Mouse (Mus musculus): ENCODE results near the gene Rpl27a.

Rpl27a gene

GRCm38 (mm10) chr7:109518838-109519696 lies at the start of gene Rpl27a:
Rpl27a (plus strand) TSS chr7:109519147.
- peak; percentile 99 for DNase-seq

GRCm38 (mm10) chr7:109470700-109471099 lies 48.2 kb upstream of the Rpl27a start:
- no peak for DNase-seq

GRCm38 (mm10) chr7:109477926-109478325 lies 41.0 kb upstream of the Rpl27a start:
- DNase-seq = no peak

- DNase-seq = no peak
Observed at GRCm38 (mm10) chr7:109480765-109481197, 38.2 kb upstream of the Rpl27a start.

GRCm38 (mm10) chr7:109484221-109484620 lies 34.7 kb upstream of the Rpl27a start:
- no peak for DNase-seq

- peak; percentile 17 for DNase-seq
Observed at GRCm38 (mm10) chr7:109492616-109493318, 26.2 kb upstream of the Rpl27a start.

GRCm38 (mm10) chr7:109493319-109494316 lies 25.3 kb upstream of the Rpl27a start:
- DNase-seq = peak; percentile 58

GRCm38 (mm10) chr7:109497507-109497906 lies 21.4 kb upstream of the Rpl27a start:
- DNase-seq = no peak

GRCm38 (mm10) chr7:109507119-109507518 lies 11.8 kb upstream of the Rpl27a start:
- no peak for DNase-seq

- no peak for DNase-seq
Observed at GRCm38 (mm10) chr7:109507572-109507971, 11.4 kb upstream of the Rpl27a start.

GRCm38 (mm10) chr7:109508034-109508433 lies 10.9 kb upstream of the Rpl27a start, which contains the start of gene Trim66:
Trim66 (minus strand) TSS chr7:109508134.
- DNase-seq = no peak

GRCm38 (mm10) chr7:109510799-109511198 lies 8.1 kb upstream of the Rpl27a start:
- no peak for DNase-seq

- DNase-seq = no peak
Observed at GRCm38 (mm10) chr7:109511838-109512237, 7.1 kb upstream of the Rpl27a start.

- no peak for DNase-seq
Observed at GRCm38 (mm10) chr7:109516500-109516899, 2.4 kb upstream of the Rpl27a start.

- no peak for DNase-seq
Observed at GRCm38 (mm10) chr7:109518036-109518681, 788 bp upstream of the Rpl27a start.

GRCm38 (mm10) chr7:109519936-109520335 lies 989 bp downstream of the Rpl27a start:
- no peak for DNase-seq

- no peak for DNase-seq
Observed at GRCm38 (mm10) chr7:109522084-109522483, 3.1 kb downstream of the Rpl27a start.

GRCm38 (mm10) chr7:109523304-109523703 lies 4.4 kb downstream of the Rpl27a start:
- DNase-seq = no peak

- DNase-seq = no peak
Observed at GRCm38 (mm10) chr7:109523741-109524441, 4.9 kb downstream of the Rpl27a start.

- no peak for DNase-seq
Observed at GRCm38 (mm10) chr7:109524442-109524744, 5.4 kb downstream of the Rpl27a start.

GRCm38 (mm10) chr7:109524763-109525162 lies 5.8 kb downstream of the Rpl27a start:
- DNase-seq = no peak

All from cerebellum, adult 11 months (tissue).